Mouse (Mus musculus) cerebellum, postnatal 36 days (tissue): ENCODE results near the gene Ebf1.
A peak's percentile ranks its signal among the peaks of the same experiment; 100 is the strongest.
"Not testable (repeated sequence)": the region's sequence is repeated elsewhere in the genome, so short reads cannot be mapped to it uniquely, and the experiment has no call there.

ENCODE experiments used
- DNase-seq, 2 experiments: peaks; one replicate each; pipeline ENCODE4 v3.0.0; 2021 to 2022; ENCODE audit warnings: mixed read lengths in 2 of 2

The Ebf1 gene

DNA sequence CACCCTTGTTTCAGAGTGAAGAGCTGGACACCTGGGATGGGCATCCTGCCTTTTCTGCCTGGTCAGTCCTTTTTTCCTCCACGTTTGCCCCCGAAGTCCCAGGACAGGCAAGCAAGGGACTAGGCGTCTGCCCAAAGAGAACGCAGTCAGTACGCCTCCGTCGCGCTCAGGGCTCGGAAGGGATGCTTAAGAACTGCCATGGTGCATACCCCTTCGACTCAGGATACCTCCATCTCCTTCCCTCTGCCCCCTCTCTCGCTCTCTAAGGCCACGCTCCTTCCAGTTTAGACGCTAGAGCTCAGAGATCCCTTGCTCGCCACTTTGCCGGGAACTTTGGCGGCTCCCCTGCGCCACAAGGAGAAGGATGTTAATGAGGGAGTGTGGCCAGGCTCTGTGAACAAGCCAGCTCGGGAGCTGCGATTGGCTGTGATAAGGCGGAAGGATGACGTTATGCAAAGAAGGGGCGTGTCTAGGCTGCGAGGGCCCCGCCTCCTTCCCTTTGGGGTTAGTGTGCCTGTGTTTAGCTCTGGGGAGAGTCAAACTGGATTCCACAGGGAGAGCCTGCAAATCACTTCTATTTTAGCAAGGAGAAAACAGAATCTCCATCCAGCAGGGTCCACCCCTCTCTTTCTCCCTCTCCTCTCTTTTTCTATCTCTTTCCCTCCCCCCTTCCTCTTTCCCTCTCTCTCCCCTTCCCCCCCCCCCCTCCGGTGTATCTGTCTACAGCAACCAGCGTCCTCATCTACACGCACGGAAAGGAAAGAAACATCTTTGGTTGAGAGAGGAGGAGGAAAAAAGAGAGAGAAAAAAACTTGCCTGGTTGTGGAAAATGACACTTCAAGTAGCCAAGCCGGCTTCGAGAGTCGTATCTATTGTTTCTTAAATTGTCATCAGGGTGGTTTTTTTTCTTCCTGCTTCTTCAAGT, at the start of gene Ebf1:
Gene Ebf1 (plus strand): TSS at position 530 of the 925 bp plus-strand sequence.
- DNase-seq = peak; percentile 91 to 93

DNA sequence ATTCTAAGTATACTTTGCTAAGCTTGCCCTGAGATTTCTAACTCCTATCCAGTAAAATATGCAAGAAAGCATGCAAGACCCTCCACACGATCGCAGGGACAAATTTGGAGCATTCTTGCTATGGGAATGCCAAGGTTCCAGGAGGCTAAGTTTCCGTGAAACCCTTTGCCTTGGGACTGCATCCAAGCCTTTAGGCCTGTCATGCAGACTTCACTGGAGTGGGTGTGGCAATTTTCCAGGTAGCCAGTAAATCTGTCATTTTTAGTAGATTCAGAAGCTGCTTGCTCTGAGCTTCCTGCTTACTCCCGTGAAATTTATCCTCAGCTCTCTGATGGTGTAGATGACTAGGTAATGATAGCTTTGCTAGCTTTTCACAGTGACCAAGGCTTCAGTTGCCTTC, 46.8 kb upstream of the Ebf1 start:
- DNase-seq = not testable (repeated sequence)

DNA sequence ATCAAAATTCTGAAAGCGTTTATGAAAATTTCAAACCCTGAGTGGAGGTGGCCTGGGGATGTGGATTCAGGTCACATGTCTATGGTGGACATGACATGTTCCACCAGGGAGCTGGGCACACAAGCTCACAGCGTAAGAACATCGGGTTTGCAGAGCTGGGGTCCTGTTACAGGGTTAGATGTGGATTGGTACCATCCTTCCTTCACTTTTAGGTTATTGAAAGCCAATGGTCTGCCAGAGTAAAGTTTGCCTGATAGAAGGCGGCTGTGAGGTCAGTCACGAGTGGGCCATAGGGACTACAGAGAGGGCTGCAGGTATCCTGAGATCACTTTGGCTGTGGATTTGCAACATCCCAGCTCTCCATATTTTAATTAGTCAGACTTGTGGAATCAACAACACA, 44.3 kb upstream of the Ebf1 start:
- DNase-seq = no peak

DNA sequence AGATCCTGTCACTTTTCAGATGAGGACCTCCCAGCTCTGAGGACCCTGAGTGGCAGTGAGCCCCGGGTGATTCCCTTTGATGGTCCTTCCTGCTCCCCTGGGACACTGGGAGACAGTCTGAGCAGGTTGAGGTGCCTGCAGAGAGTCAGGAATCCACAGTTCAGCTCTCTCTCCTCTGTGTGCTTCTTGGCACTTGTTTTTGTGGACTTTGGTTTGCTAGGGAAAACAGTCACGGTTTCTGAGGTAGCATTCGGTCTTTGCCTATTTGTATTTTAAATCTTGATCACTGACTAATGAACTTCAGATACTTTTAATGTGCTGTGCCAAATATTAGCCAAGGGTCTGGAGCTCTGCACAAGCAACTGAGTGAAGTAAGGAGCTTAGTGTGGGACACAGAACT, 43.7 kb upstream of the Ebf1 start:
- no peak for DNase-seq

DNA sequence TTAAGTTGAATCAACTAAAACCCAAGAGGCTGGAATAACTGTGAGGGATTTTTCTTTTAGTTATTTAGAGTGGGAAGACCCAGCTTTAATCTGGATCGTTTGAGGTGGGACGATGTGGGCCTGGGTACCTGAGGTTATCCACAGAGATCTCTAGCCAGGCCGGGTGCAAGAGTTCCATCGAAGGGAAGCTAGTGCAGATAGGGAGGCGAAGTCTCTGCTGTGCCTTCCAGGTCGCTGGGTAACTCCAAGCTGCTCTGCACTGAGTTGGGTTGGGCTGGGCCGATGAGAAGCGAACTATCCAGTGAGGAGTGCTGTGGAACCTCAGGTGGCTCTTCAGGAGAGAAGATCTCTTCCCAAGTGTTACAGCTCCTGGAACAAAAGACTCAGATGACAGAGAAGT, 42.7 kb upstream of the Ebf1 start:
- DNase-seq = no peak

DNA sequence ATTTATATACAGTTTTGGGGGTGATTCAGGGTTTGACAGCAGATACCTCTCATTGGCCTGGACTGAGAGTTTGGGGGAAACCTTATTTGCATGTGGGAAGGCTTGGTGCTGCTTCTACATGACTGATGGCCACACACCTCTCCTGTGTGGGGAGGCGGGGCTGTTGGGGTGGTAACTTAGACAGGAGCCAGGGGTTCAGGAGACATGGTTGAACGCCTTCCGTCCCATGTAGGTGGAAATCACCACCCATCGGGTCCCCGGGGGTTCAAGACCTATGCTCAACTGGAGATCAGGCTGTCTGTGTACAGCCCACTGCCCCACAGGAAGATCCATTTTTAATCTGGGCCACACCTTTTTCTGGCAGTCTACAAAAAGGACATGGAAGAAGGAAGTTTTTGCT, 42.3 kb upstream of the Ebf1 start:
- no peak for DNase-seq

DNA sequence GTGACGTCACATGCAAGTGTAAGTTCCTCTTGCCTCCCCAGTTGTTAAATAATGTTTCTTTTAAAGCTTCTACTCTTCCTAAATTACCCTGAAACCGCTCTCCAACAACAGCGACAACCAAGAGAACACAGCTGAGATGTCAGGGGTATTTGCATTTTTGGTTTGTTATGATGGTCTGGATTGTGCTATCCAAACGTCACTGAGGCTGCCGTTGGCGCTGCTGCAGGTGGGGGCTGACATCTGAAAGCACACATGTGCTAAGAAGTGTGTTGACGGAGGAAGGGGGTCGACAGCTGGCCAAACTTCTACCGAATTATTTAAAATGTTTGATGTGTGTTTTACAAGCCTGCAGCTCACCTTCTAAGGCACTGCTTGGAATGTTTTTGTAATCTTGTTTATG, 39.2 kb upstream of the Ebf1 start:
- no peak for DNase-seq

DNA sequence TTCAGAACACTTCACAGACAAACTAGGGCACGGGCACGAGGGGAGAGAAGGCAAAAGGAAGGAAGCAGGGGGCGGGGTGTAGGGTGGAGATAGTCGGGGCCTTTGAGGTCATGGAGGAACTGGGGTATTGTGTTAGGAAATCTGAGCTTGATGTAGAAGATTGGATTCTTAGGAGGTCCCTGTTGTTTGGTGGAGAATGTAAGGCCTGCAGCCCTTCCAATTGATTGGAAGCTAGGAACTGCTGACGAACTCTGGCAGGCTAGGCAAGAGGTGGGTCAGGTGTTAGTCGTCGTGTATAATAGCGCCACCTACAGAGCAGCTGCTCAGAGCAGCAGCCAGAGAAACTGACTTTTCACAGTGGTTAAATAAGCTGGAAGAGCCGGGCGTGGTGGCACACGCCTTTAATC, 35.8 kb upstream of the Ebf1 start:
- DNase-seq = peak; percentile 30 to 44

DNA sequence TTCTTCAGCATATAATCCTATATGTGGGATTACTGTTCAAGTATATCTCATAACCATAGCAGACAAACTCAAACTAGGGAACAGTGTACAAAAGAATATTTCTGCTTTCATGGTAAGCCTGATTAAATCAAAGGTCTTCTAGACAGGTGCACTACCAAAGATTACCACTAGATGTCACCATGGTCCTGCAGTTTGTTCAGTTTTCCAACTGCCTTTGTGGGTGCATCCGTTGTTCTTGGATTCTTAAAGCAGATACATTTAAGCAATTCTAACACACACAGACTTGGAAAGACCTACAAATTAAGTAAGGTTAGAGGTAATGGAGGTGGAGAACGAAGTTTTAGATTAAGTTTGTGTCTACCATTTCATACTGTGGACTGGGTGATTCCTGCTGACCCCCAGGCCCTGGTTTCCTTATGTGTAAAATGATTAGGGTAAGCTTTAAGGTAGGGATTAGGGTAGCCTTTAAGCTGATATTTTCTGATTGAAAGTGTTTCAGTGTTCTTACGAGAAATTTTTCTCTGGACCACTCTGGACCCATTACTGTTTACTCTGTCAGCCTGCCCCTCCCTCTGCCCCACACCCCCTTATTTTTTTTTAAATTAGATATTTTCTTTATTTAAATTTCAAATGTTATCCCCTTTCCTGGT, 30.9 kb upstream of the Ebf1 start:
- DNase-seq = peak; percentile 48 to 80

DNA sequence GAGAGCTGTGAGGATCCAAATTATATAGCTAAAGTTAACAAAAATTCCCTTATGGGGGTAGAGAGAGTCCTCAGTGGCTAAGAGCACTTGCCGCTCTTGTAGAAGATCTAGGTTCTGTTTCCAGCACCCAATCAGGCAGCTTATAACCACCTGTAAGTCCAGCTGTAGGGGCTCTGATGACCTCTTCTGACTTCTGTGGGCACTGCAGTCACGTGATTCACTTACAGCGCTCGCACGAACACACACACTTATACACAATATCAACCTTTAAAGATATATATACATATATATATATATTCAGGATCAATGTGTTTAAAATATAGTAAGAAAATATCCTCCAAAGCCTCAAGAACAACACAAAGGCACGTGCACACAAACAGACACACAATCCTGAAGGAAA, 24.1 kb upstream of the Ebf1 start:
- no peak for DNase-seq

DNA sequence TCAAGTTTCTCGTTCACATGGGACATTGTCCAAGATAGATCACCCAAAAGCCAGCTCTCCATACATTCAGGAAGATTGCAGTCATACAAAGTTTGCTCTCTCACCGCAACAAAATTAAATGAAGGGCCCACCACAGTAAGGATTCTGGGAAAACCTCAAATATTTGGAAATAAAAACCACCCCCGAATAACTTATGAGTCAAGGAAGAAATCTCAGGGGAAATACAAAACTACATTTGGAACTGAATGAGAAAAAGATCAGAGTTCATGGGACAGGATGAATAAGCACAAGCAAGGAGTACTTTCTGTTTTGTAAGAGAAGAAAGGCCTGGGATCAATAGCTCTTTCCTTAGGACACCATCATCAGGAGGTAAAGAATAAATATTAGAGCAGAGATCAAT, 22.3 kb upstream of the Ebf1 start:
- DNase-seq = no peak

DNA sequence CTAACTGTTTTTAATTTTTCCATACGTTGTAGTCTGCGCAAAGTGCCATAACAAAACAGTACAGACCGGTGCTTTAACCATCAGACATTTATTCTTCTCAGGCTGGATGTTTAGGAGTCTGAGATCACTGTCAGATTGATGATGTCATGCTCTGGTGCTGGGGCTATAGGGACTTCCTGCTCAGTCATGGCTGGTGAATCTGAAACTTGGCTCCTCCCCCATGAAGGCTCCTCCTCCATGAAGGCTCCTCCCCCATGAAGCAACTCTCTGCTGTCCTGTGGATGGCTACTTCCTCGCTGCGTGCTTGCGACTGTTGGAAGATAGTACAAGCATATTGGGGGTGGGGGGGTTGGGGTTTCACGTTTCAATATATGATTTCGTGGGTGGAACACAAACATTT, 10.2 kb upstream of the Ebf1 start:
- no peak for DNase-seq

DNA sequence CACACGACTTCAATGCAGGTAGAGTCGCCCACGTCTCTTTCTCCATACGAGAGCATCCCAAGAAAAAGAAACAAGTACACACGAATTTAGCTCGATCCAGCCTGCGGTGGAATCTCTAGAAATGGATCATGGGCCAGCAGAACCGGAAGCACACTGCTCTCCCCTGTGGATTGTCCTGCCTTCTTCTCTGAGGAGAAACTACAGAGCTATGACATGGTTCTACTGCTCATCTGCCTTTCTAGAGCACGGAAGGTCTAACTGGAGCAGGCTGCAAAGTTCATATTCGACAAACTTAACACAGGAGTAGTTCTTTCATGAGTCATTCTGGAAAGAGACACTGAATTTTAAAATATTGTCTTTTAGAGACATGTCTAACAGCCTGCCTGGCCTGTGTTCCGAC, 8.5 kb upstream of the Ebf1 start:
- no peak for DNase-seq

DNA sequence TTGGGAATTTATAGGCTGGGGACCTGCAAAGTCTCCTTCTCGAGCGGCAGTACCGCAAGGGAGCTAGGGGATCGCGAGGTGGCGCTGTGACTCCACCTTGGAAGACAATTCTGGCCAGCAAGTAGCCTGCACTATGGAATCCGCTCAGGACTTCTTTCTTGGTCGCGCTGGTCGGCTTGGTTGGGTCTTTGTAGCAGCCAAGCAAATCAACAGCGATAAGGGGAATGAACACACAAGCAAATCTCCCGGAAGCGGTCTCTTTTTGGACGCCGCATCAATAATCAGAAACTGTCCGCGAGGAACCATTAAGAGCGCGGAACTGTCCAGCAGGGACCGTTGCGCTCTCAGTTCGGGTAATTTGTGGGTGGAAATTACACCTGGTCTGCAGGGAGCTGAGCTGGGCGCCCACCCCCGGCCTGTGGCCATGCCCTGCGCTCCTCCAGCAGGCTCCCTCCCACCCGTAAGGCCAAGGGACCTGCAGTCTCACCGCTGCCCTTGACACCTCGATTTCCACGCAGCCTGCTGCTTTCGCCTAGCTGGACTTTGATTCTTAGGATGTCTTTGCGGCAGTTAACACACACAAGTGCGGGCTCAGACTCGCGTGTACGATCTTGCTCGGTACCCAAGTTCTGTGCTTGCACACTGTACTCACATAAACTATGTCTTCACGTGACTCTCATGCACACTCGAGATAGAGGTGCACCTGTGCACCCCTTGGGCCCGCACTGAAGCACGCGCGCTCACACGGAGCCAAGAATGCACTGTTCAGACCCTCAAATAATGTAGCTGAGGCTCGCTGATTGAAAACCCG, 5.9 kb upstream of the Ebf1 start:
- peak; percentile 94 to 95 for DNase-seq

DNA sequence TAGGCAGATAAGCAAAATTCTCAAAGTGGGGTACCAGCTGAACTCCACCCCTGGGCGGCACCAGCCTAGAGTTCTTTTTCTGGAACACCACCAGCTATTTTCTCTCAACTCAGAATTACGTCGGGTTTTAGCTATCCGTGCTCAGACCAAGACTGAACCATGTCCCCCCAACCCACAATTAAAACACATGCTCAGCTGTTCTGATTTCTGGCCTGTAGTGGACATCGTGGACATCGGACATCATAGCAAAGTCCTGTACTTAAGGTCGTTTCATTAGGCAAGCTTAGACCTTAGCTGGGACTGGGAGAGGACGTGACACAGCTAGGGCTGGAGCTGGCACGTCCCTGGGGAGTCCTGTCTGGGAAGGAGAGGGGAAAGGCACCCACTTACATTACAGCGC, 5.0 kb upstream of the Ebf1 start:
- DNase-seq = no peak

DNA sequence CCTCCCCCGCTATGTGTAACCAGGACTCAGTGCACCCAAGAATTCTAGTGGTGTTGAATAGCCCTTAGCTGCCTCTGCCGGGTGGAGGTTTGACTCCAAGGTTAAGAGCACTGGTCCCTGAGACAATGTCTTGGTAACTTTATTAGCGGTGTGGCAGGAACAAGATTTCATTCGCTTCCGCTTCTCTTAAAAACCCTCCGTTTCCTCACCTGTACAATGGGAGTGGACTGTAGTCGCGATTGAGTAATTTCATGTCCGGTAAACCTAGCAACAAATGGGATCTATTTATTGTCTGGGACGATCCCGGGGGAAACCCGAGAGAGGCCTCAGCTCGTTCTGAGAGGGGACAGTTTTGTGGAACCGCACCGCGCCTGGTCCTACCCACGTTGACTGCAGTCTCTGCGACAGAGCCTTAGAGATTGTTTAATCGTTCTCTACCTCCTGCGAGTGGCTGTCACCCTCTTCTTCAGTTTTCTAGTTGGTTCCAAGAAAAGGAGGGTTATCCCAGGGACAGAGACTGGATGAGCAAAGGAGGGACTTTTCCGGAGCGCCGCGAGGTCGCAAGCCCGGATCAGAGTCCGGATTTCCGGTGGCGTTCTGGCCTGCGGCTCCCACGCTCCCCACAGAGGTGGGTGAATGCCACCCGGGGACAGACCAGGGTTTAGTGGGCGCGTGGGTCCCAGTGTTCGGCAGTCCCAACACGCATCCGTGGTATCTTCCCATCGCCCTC, 4.3 kb upstream of the Ebf1 start:
- DNase-seq = peak in 1 of 2 experiments; percentile 25

DNA sequence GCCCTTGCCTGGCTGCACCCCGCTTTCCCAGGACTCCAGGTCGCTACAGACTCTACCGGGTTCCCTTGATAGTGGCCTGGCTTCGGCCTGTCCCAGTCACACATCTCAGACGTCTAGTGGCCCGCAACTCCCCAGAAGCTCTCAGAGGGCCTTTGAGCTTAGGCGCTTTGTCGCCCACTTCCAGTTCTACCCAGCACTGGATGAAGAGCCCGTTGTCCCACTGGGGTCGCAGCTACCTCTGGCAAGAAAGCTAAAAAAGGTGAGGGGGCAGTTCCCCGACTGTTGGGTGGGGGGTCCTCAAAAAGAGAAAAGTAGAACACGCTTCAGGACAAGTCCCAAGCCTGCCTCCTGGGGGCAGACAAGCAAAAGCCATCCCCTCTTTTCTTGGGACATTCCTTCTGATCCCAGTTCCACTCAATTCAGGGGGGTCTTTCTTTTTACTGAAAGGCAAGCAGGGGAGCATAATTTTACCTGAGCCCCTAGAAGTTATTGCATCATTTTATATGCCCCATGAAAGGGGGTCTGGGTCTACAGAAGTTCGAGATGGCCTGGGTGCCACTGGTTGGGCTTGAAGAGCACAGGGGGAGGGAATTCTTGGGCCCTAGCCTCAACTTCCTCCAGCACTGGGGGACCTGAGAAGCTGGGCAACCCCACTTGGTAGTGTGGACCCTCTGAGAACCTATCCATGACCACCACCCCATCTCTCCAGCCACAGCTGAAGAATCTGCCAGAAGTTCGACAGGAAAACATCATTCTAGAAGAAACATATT, 3.5 kb upstream of the Ebf1 start:
- no peak for DNase-seq

DNA sequence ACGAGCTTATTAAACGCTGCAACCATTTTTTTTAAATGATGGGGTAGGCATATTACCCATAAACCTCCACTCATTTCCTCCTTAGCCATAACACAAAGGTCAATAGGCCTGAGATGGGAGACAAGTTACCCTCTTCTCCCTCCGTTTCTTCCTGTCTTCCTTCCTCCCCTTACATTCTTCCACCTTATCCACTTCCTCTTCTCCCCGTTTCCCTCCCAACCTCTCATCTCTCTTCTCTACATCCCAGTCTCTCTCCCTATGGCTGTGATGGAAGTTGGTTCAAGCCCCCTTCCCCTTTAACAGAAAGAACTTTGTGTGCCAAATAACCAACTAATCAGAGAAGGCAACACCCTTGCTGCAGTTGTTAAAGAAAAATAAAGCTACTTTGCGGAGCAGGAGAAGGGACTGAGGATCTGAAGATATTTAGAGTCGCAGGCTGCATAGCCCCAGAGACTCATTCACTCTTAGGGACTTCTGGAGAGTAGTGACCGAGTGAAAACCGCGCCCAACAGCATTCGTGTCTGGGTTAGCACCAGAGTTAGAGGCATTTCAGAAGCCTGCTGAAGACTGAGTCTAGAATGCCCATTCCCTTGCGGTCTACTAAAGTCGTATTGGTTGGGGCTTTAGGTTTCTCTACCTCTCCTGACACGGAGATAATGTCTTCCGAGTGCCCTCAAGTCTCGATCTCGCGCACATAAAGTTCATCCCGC, 884 bp upstream of the Ebf1 start:
- DNase-seq = no peak

DNA sequence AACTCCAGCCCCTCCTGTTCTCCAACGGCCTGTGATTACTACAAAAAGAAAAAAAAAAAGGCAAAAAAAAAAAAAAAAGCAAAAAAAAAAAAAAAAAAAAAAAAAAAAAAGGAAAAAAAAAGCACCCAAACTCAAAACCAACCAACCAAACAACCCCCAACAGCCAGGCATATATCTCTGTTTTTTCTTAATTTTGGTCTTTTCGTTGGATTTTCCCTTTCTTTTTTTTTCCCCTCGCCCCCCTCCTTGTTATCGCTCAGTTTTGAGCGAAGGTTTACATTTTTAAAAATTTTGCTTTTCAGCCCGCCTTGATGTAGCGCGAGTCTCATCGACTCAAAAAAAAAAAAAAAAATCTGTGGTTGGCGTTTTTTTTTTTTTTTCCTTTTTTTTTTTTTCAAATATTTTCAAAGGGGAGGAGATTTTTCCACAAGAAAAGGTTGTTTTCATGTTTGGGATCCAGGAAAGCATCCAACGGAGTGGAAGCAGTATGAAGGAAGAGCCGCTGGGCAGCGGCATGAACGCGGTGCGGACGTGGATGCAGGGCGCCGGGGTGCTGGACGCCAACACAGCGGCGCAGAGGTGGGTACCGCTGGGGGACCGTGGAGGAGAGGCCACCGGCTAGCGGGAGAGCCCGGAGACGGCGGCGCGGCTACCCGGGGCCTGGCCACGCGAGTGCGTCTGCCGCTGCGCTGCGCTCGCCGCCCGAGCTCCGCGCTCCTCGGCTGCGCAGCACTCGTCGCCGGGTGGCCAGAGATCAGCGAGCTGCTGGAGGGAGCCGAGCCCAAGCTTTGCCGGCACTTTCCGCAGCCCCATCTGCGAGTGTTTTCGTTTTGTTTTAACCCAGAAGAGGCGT, 843 bp downstream of the Ebf1 start:
- DNase-seq = peak; percentile 64 to 67
